Mouse (Mus musculus): ENCODE data around the gene Amd1. TPM values are rescaled to one million over a fixed set of nuclear protein-coding genes. Genes with fewer than 3 reads are reported as not detected.

Amd1 gene
- total and polyA plus RNA-seq, 2 experiments from 2014 or later: 34.3 to 53.2 TPM

GRCm38 (mm10) chr10:40262200-40262599, 39.8 kb downstream of the Amd1 start:
- ATAC-seq (ENCODE audit: low FRiP score) (no peak), DNase-seq (ENCODE audit: low spot score) (no peak)
- Histone ChIP-seq H3K27me3 (ENCODE audit: insufficient read depth, low read length) (no peaks in the 10 kb centered on the region), H3K4me3 (ENCODE audit: low read depth, low read length) (no peak overlapping the region), H3K27ac (ENCODE audit: low read depth, low read length) (no peak overlapping the region), H3K4me2 (ENCODE audit: low read depth, low read length, poor library complexity, severe bottlenecking) (no peak overlapping the region), H3K36me3 (ENCODE audit: insufficient read depth, low read length) (no peaks in the 10 kb centered on the region), H3K4me1 (ENCODE audit: insufficient read depth, low read length) (no peaks in the 10 kb centered on the region), H3K9me3 (ENCODE audit: low read length) (no peaks in the 10 kb centered on the region), H3K9ac (replicated peaks; ENCODE audit: low read length, poor library complexity, severe bottlenecking) (no peak overlapping the region)
- no peak for TF ChIP-seq CTCF (IDR thresholded peaks at IDR 0.05)
- 91% methylated on average over 6 of the region's 6 CpGs for WGBS

GRCm38 (mm10) chr10:40260305-40260704, 41.7 kb downstream of the Amd1 start:
- Histone ChIP-seq H3K27me3 (ENCODE audit: insufficient read depth, low read length) (no peaks in the 10 kb centered on the region), H3K9ac (replicated peaks; ENCODE audit: low read length, poor library complexity, severe bottlenecking) (no peak overlapping the region), H3K9me3 (ENCODE audit: low read length) (no peaks in the 10 kb centered on the region), H3K27ac (ENCODE audit: low read depth, low read length) (no peak overlapping the region), H3K4me1 (ENCODE audit: insufficient read depth, low read length) (no peaks in the 10 kb centered on the region; the same call in 1 of the 2 replicates), H3K36me3 (ENCODE audit: insufficient read depth, low read length) (no peaks in the 10 kb centered on the region), H3K4me2 (ENCODE audit: low read depth, low read length, poor library complexity, severe bottlenecking) (no peak overlapping the region), H3K4me3 (ENCODE audit: low read depth, low read length) (no peak overlapping the region)
- ATAC-seq (ENCODE audit: low FRiP score): no peak
- 63% methylated on average over 5 of the region's 5 CpGs for WGBS
- TF ChIP-seq CTCF (IDR thresholded peaks at IDR 0.05): no peak
- no peak for DNase-seq (ENCODE audit: low spot score)

GRCm38 (mm10) chr10:40259542-40259941, 42.4 kb downstream of the Amd1 start:
- 26% methylated on average over 8 of the region's 8 CpGs for WGBS
- ATAC-seq (ENCODE audit: low FRiP score) (no peak), DNase-seq (ENCODE audit: low spot score) (no peak)
- no peak overlapping the region for H3K27ac ChIP-seq (ENCODE audit: low read depth, low read length)
- H3K9ac ChIP-seq (replicated peaks; ENCODE audit: low read length, poor library complexity, severe bottlenecking): no peak overlapping the region
- no peaks in the 10 kb centered on the region for H3K36me3 ChIP-seq (ENCODE audit: insufficient read depth, low read length)
- no peaks in the 10 kb centered on the region for H3K27me3 ChIP-seq (ENCODE audit: insufficient read depth, low read length)
- no peak for TF ChIP-seq CTCF (IDR thresholded peaks at IDR 0.05)
- H3K4me1 ChIP-seq (ENCODE audit: insufficient read depth, low read length): no peaks in the 10 kb centered on the region; the same call in 1 of the 2 replicates
- H3K9me3 ChIP-seq (ENCODE audit: low read length): no peaks in the 10 kb centered on the region
- no peak overlapping the region for H3K4me2 ChIP-seq (ENCODE audit: low read depth, low read length, poor library complexity, severe bottlenecking)
- H3K4me3 ChIP-seq (ENCODE audit: low read depth, low read length): no peak overlapping the region

- Histone ChIP-seq H3K27me3 (ENCODE audit: insufficient read depth, low read length) (no peaks in the 10 kb centered on the region), H3K9me3 (ENCODE audit: low read length) (no peaks in the 10 kb centered on the region), H3K27ac (ENCODE audit: low read depth, low read length) (peak overlapping the region; percentile 96; the same call in 1 of the 2 replicates), H3K36me3 (ENCODE audit: insufficient read depth, low read length) (no peaks in the 10 kb centered on the region), H3K4me1 (ENCODE audit: insufficient read depth, low read length) (no peaks in the 10 kb centered on the region; the same call in 1 of the 2 replicates), H3K9ac (replicated peaks; ENCODE audit: low read length, poor library complexity, severe bottlenecking) (no peak overlapping the region), H3K4me3 (ENCODE audit: low read depth, low read length) (no peak overlapping the region), H3K4me2 (ENCODE audit: low read depth, low read length, poor library complexity, severe bottlenecking) (peak overlapping the region; percentile 72)
- ATAC-seq (ENCODE audit: low FRiP score) (no peak), DNase-seq (ENCODE audit: low spot score) (peak; percentile 84)
- TF ChIP-seq CTCF (IDR thresholded peaks at IDR 0.05): peak; percentile 85
- 7% methylated on average over 5 of the region's 5 CpGs for WGBS
These were observed 43.0 kb downstream of the Amd1 start for GRCm38 (mm10) chr10:40258976-40259375.

GRCm38 (mm10) chr10:40258401-40258966, 43.5 kb downstream of the Amd1 start:
- Histone ChIP-seq H3K9me3 (ENCODE audit: low read length) (no peaks in the 10 kb centered on the region), H3K4me1 (ENCODE audit: insufficient read depth, low read length) (no peaks in the 10 kb centered on the region; the same call in 1 of the 2 replicates), H3K9ac (replicated peaks; ENCODE audit: low read length, poor library complexity, severe bottlenecking) (no peak overlapping the region), H3K27me3 (ENCODE audit: insufficient read depth, low read length) (no peaks in the 10 kb centered on the region), H3K27ac (ENCODE audit: low read depth, low read length) (peak overlapping the region; percentile 96), H3K4me3 (ENCODE audit: low read depth, low read length) (peak overlapping the region; percentile 58), H3K4me2 (ENCODE audit: low read depth, low read length, poor library complexity, severe bottlenecking) (peak overlapping the region; percentile 72), H3K36me3 (ENCODE audit: insufficient read depth, low read length) (no peaks in the 10 kb centered on the region)
- ATAC-seq (ENCODE audit: low FRiP score) (peak; percentile 78), DNase-seq (ENCODE audit: low spot score) (peak; percentile 93)
- peak; percentile 75 for TF ChIP-seq CTCF (IDR thresholded peaks at IDR 0.05)
- WGBS: under 1% methylated on average over 12 of the region's 12 CpGs

GRCm38 (mm10) chr10:40257414-40258255, 44.4 kb downstream of the Amd1 start, which contains the start of gene Gtf3c6:
Gene Gtf3c6, minus strand, starts transcription at chr10:40258108.
- 0 out of 2 replicates have a peak, but pooled peaks cover 3% of the 10 kb centered on the region for H3K36me3 ChIP-seq (ENCODE audit: insufficient read depth, low read length)
- peak; percentile 83 for ATAC-seq (ENCODE audit: low FRiP score)
- H3K9ac ChIP-seq (replicated peaks; ENCODE audit: low read length, poor library complexity, severe bottlenecking): peak within 1 kb of the TSS; percentile 86
- peak within 1 kb of the TSS; percentile 72 for H3K4me2 ChIP-seq (ENCODE audit: low read depth, low read length, poor library complexity, severe bottlenecking)
- no peaks in the 10 kb centered on the region; the same call in 1 of the 2 replicates for H3K4me1 ChIP-seq (ENCODE audit: insufficient read depth, low read length)
- H3K4me3 ChIP-seq (ENCODE audit: low read depth, low read length): peak within 1 kb of the TSS; percentile 58
- DNase-seq (ENCODE audit: low spot score): peak; percentile 95
- peak; percentile 19 for TF ChIP-seq CTCF (IDR thresholded peaks at IDR 0.05)
- H3K27ac ChIP-seq (ENCODE audit: low read depth, low read length): peak within 1 kb of the TSS; percentile 96
- no peaks in the 10 kb centered on the region for H3K9me3 ChIP-seq (ENCODE audit: low read length)
- under 1% methylated on average over 43 of the region's 43 CpGs for WGBS
- H3K27me3 ChIP-seq (ENCODE audit: insufficient read depth, low read length): no peaks in the 10 kb centered on the region

All from midbrain, postnatal 0 days (tissue).